Mouse (Mus musculus): ENCODE results near the gene Btbd35f4. TPM values are rescaled to one million over a fixed set of nuclear protein-coding genes. Genes with fewer than 3 reads are reported as not detected.
"Not testable (repeated sequence)": the region's sequence is repeated elsewhere in the genome, so short reads cannot be mapped to it uniquely, and the experiment has no call there.

The Btbd35f4 gene
- polyA plus RNA-seq (2014; fragmentation: Nextera tagmentation; extraction: Ambion mirVana) = not detected in 2 replicates

- not testable (repeated sequence) for H3K9me3 ChIP-seq (replicated peaks; ENCODE audit: control insufficient read depth, low read length); H3K27me3 ChIP-seq (ENCODE audit: control insufficient read depth, insufficient read depth, low read length); H3K4me1 ChIP-seq (ENCODE audit: control insufficient read depth, insufficient read depth, low read length); ATAC-seq (replicated peaks; ENCODE audit: insufficient number of reproducible peaks, low FRiP score, low TSS enrichment); H3K9ac ChIP-seq (ENCODE audit: low read depth, low read length); H3K36me3 ChIP-seq (ENCODE audit: control insufficient read depth, insufficient read depth, low read length); H3K4me3 ChIP-seq (ENCODE audit: low read depth, low read length); H3K27ac ChIP-seq (ENCODE audit: low read depth, low read length); H3K4me2 ChIP-seq
- no CpG with 5 or more reads among the region's 4 CpGs for WGBS (ENCODE audit: insufficient replicate concordance)
Observed at GRCm38 (mm10) chrX:4800196-4800595, at the start of gene Btbd35f4. TSS of gene Btbd35f4 (plus strand) at chrX:4800496.

GRCm38 (mm10) chrX:4840016-4840415 lies 39.7 kb downstream of the Btbd35f4 start:
- H3K36me3 ChIP-seq (ENCODE audit: control insufficient read depth, insufficient read depth, low read length); ATAC-seq (replicated peaks; ENCODE audit: insufficient number of reproducible peaks, low FRiP score, low TSS enrichment); H3K4me2 ChIP-seq; H3K4me3 ChIP-seq (ENCODE audit: low read depth, low read length); H3K9me3 ChIP-seq (replicated peaks; ENCODE audit: control insufficient read depth, low read length); H3K9ac ChIP-seq (ENCODE audit: low read depth, low read length); H3K27ac ChIP-seq (ENCODE audit: low read depth, low read length); H3K4me1 ChIP-seq (ENCODE audit: control insufficient read depth, insufficient read depth, low read length); H3K27me3 ChIP-seq (ENCODE audit: control insufficient read depth, insufficient read depth, low read length): not testable (repeated sequence)
- WGBS (ENCODE audit: insufficient replicate concordance) = no CpG with 5 or more reads among the region's 1 CpGs

Other genes with a start within 250 kb of the Btbd35f4 start
- gene Btbd35f27, start 151.6 kb downstream of the Btbd35f4 start, polyA plus RNA-seq (2014; fragmentation: Nextera tagmentation; extraction: Ambion mirVana) = not detected in 2 replicates